Mouse (Mus musculus) cerebellum, adult 2 months (tissue): ENCODE measurements at regions not wholly inside any gene's neighbourhood (a gene's known extent, or its start where the extent isn't known, plus 50 kb on each side); places are given as distances from the start of the nearest gene placed in this dataset.

Source experiments
- DNase-seq, 2 experiments: peaks; one replicate each; pipeline ENCODE4 v3.0.0; 2021
- H3K27ac ChIP-seq: fragments of 200-500 bp; 2 replicates; pipeline ENCODE4 v1.5.1; 2012; ENCODE audit warnings: low read length, control low read depth, inconsistent platforms; ENCODE audit not compliant: insufficient read depth
- H3K27me3 ChIP-seq: fragments of 200-500 bp; 2 replicates; pipeline ENCODE4 v1.6.1; 2012; ENCODE audit warnings: inconsistent platforms, mild to moderate bottlenecking, low read length, moderate library complexity; ENCODE audit not compliant: control insufficient read depth, insufficient read depth
- H3K4me1 ChIP-seq: fragments of 200-500 bp; 2 replicates; pipeline ENCODE4 v1.6.1; 2011; ENCODE audit warnings: low read length; ENCODE audit not compliant: control insufficient read depth, insufficient read depth
- H3K4me3 ChIP-seq: fragments of 200-500 bp; replicated peaks from 2 replicates; pipeline ENCODE3; 2011; ENCODE audit warnings: mild to moderate bottlenecking, low read depth, low read length, control low read depth; ENCODE audit not compliant: insufficient read depth
- CTCF ChIP-seq: fragments of 200-500 bp; IDR thresholded peaks from 2 replicates; pipeline ENCODE4 v1.5.1; 2011; ENCODE audit warnings: low read depth, mild to moderate bottlenecking, control low read depth, low read length, moderate library complexity, borderline replicate concordance; ENCODE audit not compliant: insufficient read depth
- POLR2A ChIP-seq: fragments of 200-500 bp; IDR thresholded peaks from 2 replicates; pipeline ENCODE4 v1.6.1; 2011; ENCODE audit warnings: low read length, control low read depth, borderline replicate concordance; ENCODE audit not compliant: insufficient read depth
- WGBS: fragments of 180-500 bp; shearing (Covaris S2); methylation state at CpG from one replicate; pipeline ENCODE4 v1.1.7; 2018; 5-methylcytosine and 5-hydroxymethylcytosine counted together

- H3K27me3 ChIP-seq: no peaks in the 10 kb centered on the region
- no peak overlapping the region for H3K27ac ChIP-seq
- DNase-seq: peak in 1 of 2 experiments; percentile 14
- 23% methylated on average over 14 of the region's 14 CpGs for WGBS
- no peak overlapping the region for H3K4me3 ChIP-seq
- H3K4me1 ChIP-seq: no peaks in the 10 kb centered on the region
- no peak for TF ChIP-seq CTCF
- TF ChIP-seq POLR2A: no peak
Measured at GRCm38 (mm10) chr14:67613221-67613620, 1604.2 kb upstream of the Gulo start.

- Histone ChIP-seq H3K4me1 (no peaks in the 10 kb centered on the region), H3K27ac (no peak overlapping the region), H3K4me3 (no peak overlapping the region), H3K27me3 (no peaks in the 10 kb centered on the region)
- 46% methylated on average over 4 of the region's 4 CpGs for WGBS
- TF ChIP-seq CTCF (no peak), POLR2A (no peak)
- DNase-seq: no peak
Measured at GRCm38 (mm10) chr14:67612471-67612870, 1603.5 kb upstream of the Gulo start.

GRCm38 (mm10) chr14:67608262-67608661 lies 1599.3 kb upstream of the Gulo start:
- WGBS: 32% methylated on average over 20 of the region's 20 CpGs
- H3K27ac ChIP-seq: no peak overlapping the region
- no peaks in the 10 kb centered on the region for H3K4me1 ChIP-seq
- TF ChIP-seq POLR2A (no peak), CTCF (no peak)
- no peak overlapping the region for H3K4me3 ChIP-seq
- DNase-seq: peak in 1 of 2 experiments; percentile 4
- no peaks in the 10 kb centered on the region for H3K27me3 ChIP-seq

GRCm38 (mm10) chr14:67602960-67603359 lies 1594.0 kb upstream of the Gulo start:
- H3K27me3 ChIP-seq: no peaks in the 10 kb centered on the region
- H3K4me1 ChIP-seq: no peaks in the 10 kb centered on the region
- no peak overlapping the region for H3K27ac ChIP-seq
- no peak for TF ChIP-seq CTCF
- TF ChIP-seq POLR2A: no peak
- H3K4me3 ChIP-seq: no peak overlapping the region
- DNase-seq: no peak
- WGBS: 86% methylated on average over 4 of the region's 4 CpGs

- Histone ChIP-seq H3K27me3 (no peaks in the 10 kb centered on the region), H3K4me3 (no peak overlapping the region), H3K4me1 (no peaks in the 10 kb centered on the region), H3K27ac (no peak overlapping the region)
- TF ChIP-seq CTCF: peak; percentile 55; the same call in 1 of the 2 replicates
- no peak for TF ChIP-seq POLR2A
- DNase-seq: peak in 1 of 2 experiments; percentile 8
- WGBS: 12% methylated on average over 4 of the region's 4 CpGs
Measured at GRCm38 (mm10) chr14:67599734-67600133, 1590.7 kb upstream of the Gulo start.

- TF ChIP-seq POLR2A: no peak
- TF ChIP-seq CTCF: no peak
- no peak for DNase-seq
- Histone ChIP-seq H3K27me3 (no peaks in the 10 kb centered on the region; the same call in 1 of the 2 replicates), H3K27ac (no peak overlapping the region), H3K4me1 (no peaks in the 10 kb centered on the region), H3K4me3 (no peak overlapping the region)
- 87% methylated on average over 11 of the region's 11 CpGs for WGBS
Measured at GRCm38 (mm10) chr14:67588627-67589026, 1579.6 kb upstream of the Gulo start.

GRCm38 (mm10) chr14:67584456-67585048 lies 1575.5 kb upstream of the Gulo start:
- no peak overlapping the region for H3K27ac ChIP-seq
- H3K4me3 ChIP-seq: no peak overlapping the region
- DNase-seq: no peak
- no peaks in the 10 kb centered on the region for H3K27me3 ChIP-seq
- TF ChIP-seq POLR2A (no peak), CTCF (peak; percentile 56; the same call in 1 of the 2 replicates)
- WGBS: 43% methylated on average over 14 of the region's 14 CpGs
- H3K4me1 ChIP-seq: 0 out of 2 replicates have a peak, but pooled peaks cover 3% of the 10 kb centered on the region

GRCm38 (mm10) chr14:67582201-67582782 lies 1573.3 kb upstream of the Gulo start:
- Histone ChIP-seq H3K4me3 (no peak overlapping the region), H3K27me3 (no peaks in the 10 kb centered on the region), H3K4me1 (0 out of 2 replicates have a peak, but pooled peaks cover 3% of the 10 kb centered on the region), H3K27ac (no peak overlapping the region)
- 28% methylated on average over 8 of the region's 8 CpGs for WGBS
- TF ChIP-seq CTCF (no peak), POLR2A (no peak)
- DNase-seq: no peak
